Mouse (Mus musculus): ENCODE data around the gene Srd5a1.

DNA sequence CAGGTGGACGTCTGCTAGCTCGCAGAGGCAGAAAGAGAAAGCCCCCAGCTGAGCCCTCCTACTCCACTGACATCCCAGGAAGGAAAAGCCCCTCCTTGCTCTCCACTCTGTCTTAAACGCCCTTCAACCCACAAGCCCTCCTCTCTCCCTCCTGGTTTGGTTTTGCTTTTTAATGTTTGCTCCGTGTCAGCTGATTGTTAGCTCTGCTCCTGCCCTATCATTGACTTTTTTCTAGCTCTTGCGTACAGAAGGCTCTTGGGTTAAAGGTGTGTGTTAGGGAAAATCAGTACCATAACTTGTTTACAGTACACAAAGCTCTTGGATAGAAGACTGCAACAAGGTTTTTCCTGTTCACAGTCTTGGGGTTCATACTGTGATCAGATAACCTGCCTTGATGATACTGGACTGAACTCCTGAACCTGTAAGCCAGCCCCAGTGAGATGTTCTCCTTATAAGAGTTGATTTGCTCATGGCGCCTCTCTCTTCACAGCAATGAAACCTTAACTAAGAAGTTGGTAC, 26.9 kb upstream of the Srd5a1 start:
- TF ChIP-seq POLR2A (IDR thresholded peaks at IDR 0.05; ENCODE audit: low read depth, low read length) (no peak), CTCF (IDR thresholded peaks at IDR 0.05; ENCODE audit: borderline replicate concordance, insufficient read depth, low read length) (no peak)
